Mouse (Mus musculus) thymus, postnatal 4 days (tissue): Measurements from ENCODE around the gene Pbxip1.

Experiments used
- DNase-seq: peaks from one replicate; pipeline ENCODE4 v3.0.0; 2021

Pbxip1 gene

DNA sequence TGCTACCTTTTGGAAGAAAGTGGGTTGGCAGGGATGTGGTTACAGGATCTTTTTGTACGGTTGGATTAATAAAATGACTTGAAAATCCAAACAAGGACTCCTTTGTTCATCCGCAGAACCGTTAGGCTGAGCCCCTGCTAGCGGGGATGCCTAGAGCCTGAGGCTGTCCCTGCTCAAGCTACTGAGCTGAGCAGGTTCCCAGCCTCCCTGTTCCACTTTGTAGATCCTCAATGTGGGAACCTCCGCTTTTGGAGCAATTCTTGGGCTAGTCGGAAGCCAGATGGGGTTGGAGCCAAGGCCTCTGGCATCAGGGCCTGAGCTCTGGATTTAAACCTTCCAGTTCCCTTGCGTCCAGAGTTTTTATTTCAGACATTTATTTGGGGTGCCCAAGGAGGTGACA is 1.5 kb upstream of the Pbxip1 start:
- DNase-seq = no peak

- DNase-seq = no peak
Measured at GRCm38 (mm10) chr3:89437269-89437668, 763 bp downstream of the Pbxip1 start.

DNA sequence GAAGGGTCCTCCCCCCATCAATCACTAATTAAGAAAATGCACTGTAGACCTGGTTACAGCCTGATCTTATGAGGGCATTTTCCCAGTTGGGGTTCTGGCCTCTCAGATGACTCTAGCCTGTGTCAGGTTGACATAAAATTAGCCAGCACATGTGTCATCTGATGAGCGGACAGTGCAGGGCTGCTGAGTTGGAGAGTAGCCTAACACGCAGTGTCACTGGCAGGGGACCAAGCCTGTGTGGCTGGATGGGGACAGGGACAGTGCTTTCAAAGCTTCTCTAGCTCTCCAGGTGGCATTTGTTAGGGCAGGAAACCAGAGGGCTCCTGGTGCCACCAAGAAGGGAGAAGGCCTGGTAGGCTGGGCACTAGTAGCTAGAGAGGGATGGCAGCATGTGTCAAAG is 4.2 kb downstream of the Pbxip1 start:
- no peak for DNase-seq

- DNase-seq = peak; percentile 44
Measured at GRCm38 (mm10) chr3:89448720-89449537, 12.4 kb downstream of the Pbxip1 start.

DNA sequence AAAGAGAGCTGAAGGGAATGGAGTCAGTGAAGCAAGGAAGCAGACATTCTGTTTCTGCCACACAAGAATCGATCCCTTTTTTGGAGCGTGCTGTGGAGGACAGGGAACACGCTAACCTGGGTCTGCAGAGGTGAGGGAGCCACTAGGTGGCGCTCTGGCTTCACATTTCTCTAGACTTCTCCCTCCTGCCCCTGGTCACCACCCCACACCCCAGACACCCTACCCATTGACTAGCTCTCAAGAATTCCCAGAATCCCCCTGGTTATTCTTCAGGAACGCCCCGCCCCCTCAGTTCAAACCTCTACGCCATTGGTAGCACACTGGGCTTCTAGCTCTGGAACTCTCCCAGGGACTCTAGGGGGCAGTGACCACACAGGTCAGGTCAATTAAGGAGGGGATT is 13.0 kb downstream of the Pbxip1 start:
- peak; percentile 91 for DNase-seq

- DNase-seq = peak; percentile 62
Measured at GRCm38 (mm10) chr3:89451916-89452315, 15.4 kb downstream of the Pbxip1 start.

GRCm38 (mm10) chr3:89454401-89455177 is 18.1 kb downstream of the Pbxip1 start, which contains the start of gene Pmvk:
Gene Pmvk (plus strand): TSS chr3:89454541.
- DNase-seq = no peak

GRCm38 (mm10) chr3:89455786-89456285 is 19.3 kb downstream of the Pbxip1 start:
- no peak for DNase-seq

DNA sequence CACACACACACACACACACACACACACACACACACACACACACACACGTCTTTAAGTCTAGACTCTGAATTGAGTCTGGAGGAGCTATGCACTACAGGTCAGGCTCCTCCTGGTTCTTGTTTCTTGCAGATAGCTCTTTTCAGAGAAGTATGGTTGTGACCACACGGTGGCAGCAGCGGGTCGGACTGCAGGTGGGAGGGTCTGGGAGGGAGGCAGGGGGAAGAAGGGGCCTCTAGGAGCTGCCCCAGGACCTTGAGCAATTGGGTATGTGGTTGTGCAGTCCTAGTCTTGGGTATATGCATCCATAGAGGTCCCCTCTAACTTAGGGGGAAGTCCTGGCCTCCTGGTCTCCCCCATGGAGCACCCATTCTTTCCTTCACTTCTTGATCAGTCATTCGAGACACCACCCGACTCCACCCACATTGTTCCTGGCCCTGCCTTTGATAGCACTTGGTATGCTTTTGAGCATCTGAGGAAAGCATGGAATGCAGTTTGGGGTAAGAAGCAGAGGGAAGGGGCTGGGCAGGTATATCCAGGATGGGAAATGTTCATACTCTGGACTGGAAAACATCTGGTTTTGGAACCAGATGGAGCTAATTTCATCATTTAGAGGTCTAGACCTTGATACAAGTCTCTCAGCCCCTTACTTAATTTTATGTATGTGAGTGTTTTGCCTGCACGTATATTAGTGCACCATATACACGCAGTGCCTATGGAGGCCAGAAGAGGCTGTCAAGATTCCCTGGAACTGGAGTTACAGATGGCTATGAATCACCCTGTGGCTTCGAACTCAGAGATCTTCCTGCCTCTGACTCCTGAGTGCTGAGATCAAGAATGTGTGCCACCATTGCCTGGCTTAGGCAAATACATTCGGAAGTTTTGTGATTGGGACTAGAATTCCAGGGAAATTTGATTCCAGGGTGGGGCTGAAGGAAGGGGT is 20.5 kb downstream of the Pbxip1 start:
- peak; percentile 95 for DNase-seq

- DNase-seq = peak; percentile 40
Measured at GRCm38 (mm10) chr3:89458372-89458964, 22.0 kb downstream of the Pbxip1 start.

- DNase-seq = peak; percentile 99
Measured at GRCm38 (mm10) chr3:89458965-89459807, 22.7 kb downstream of the Pbxip1 start.

- no peak for DNase-seq
Measured at GRCm38 (mm10) chr3:89468268-89468667, 31.8 kb downstream of the Pbxip1 start.

- DNase-seq = no peak
Measured at GRCm38 (mm10) chr3:89472280-89472679, 35.8 kb downstream of the Pbxip1 start.

- DNase-seq = no peak
Measured at GRCm38 (mm10) chr3:89473838-89474237, 37.3 kb downstream of the Pbxip1 start.

GRCm38 (mm10) chr3:89479055-89479454 is 42.5 kb downstream of the Pbxip1 start:
- DNase-seq = no peak

- DNase-seq = peak; percentile 78
Measured at GRCm38 (mm10) chr3:89481488-89481887, 45.0 kb downstream of the Pbxip1 start.

DNA sequence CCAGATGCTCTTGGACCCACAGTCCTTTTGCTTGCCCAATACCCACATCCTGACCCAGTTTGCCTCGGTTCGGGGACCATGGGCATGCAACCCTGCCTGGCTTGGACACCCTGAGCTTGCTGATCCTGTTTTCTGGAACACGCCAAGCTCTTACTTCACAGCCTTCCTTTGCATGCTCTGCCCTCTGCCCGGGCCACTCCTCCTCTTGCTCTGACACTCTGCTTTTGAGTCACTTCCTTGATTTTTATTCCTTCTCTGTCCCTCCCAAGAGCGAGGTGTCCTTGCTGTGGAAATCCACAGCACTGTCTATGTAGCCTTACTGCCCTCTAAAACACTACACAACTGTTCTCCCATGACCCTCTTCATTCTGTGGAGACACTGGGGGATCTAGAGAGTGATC is 45.7 kb downstream of the Pbxip1 start:
- no peak for DNase-seq

DNA sequence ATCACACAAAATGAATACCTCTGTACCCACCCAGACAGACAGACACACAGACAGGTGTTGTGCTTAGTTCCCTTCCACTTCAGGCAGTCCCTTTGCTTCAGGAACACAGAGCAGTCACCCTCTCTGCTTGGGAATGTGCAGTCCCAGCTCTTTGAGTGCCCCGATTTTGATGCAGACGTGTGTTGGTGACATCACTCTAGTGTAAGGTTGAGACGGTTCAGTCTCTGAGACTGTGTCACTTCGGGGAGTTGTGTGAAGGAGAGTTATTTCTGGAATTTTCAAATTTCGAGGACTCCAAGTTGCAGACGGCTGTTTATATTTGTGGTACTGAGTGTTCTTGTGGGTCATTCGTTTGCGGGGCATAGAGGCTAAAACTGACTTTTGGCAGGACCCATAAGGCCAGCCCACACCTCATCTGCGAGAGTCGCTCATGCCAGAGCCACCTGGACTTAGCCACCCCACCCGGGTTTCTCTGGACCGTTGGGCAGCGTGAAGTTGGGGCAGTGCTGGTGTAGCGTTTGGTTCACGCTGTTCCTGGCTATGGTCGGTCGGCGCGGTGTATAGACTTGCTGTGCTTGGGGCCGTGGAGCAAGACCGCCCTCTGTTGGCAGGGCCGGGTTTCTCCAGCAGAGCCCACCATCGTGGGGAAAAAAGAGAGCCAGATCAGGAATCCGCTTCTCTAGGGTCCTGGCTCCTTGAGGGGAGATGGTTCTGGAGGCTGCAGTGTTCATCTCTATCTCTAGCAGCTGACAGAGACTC is 48.4 kb downstream of the Pbxip1 start:
- DNase-seq = peak; percentile 92

- DNase-seq = no peak
Measured at GRCm38 (mm10) chr3:89486111-89486510, 49.6 kb downstream of the Pbxip1 start.

DNA sequence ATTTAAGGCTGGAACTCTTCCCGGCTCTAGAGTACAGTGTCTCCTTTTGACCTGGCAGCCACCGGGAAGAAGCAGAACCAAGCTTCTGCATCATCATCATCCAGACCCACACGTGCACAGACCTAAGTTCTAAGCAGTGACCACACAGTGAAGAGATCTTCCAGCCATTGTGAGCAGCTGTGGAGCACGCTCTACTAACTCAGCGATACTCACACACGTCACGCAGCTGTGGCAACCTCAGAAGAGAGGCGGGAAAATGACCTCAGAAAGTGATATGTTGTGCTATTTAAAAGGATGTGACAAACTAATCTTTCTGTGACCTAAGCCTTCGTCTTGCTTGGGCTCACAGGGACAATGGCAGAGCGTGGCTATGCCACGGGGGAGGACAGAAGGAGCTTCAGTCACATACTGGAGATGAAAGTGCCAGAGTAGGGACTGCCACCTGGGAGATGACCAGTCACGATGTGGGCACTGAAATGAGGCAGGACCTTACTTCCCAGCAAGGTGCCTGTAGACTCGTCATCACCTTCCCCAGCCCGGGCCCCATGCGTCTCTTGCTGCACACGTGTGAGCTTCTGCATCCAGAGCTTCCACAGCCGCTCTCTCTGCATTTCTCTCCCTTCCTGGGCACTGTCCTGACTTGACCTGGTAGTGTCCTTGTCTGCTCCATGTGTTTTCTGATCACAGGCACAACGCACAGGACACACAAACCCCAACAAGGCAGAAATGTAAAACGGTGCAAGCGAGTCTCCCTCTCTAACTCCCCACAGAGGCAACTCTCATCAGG is 50.6 kb downstream of the Pbxip1 start:
- no peak for DNase-seq
